Mouse (Mus musculus) testis, adult 2 months (tissue): ENCODE measurements at regions not wholly inside any gene's neighbourhood (a gene's known extent, or its start where the extent isn't known, plus 50 kb on each side); places are given as distances from the start of the nearest gene placed in this dataset.

ENCODE experiments used
- CTCF ChIP-seq: fragments of 200-500 bp; IDR thresholded peaks from 2 replicates; pipeline ENCODE4 v1.5.1; 2012; ENCODE audit warnings: low read depth, mild to moderate bottlenecking, inconsistent platforms, low read length, moderate library complexity; ENCODE audit not compliant: control insufficient read depth, insufficient read depth, insufficient replicate concordance
- POLR2A ChIP-seq: fragments of 200-500 bp; IDR thresholded peaks from 2 replicates; pipeline ENCODE4 v1.6.1; 2012; ENCODE audit warnings: low read depth, mild to moderate bottlenecking, inconsistent platforms, low read length, moderate library complexity; ENCODE audit not compliant: control insufficient read depth

DNA sequence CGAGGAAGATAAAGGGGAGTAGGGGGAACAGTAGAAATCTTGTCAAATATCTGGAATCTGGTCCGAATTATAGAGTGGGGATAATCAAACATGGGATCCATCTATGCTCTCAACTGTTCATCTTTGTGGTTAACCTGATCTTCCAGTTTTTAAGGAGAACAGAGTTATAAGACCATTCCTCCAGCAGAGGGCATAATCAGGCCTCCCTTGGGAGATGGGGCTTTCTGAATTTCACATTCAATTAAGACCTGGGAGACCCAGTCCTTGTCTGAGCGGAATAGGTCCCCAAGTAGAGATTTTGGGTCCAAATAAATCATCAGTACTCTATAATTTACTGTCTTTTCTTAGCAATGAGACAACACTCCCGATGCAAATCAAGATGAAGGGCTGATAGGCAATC is 182.8 kb downstream of the Plekhb2 start:
- TF ChIP-seq POLR2A = no peak
- TF ChIP-seq CTCF = no peak
